14 mouse cellular contexts compared by ENCODE assay signal in the genomic region with DNA sequence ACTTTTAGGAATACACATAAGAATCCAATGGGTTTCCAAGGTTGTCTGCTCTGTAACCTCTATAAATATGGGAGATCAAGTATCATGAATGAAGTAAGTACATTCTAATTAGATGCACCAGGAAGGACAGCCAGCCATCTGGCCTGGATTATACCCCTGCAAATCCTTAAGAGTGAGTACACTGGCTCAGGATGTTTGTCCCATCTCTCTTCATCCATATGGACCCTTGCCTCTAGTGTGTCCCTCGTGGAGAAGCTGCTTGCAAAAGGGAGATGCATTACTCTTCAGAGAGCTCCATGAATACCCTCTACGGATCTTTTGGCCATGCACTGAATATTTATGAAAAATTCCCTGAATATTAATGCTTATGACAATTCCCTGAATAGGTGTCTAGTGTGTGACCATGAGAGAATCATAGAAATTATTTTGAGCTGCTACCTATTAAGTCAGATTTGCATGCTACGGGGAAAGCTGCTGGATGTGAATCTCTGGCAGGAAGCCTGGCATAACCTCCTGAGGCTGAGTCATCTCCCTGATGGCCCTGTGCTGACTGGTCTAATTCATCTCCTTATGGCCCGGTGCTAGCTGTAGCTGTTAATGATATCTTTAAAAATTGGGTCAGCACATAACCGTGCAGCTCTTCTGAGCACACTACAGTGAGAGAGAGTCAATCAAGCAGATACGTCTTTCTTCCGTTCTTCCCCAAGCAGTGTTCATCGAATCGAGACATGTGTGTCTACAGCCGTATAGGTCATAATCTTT.
DNase-seq lines count a peak whose midpoint lies in the region; ATAC-seq lines count a peak whose summit lies in the region.
"Had no signal": no experiment of that assay in that cellular context is flagged by ENCODE, and none has a peak within 500 bp of the region (broad histone marks: within the 10 kb centered on the region; RNA-seq: fewer than 3 reads in every experiment).

No protein-coding gene starts in this region.

- no peaks in the 10 kb centered on the region for H3K9me3 ChIP-seq in hindbrain, embryonic 14.5 days (ENCODE audit: control insufficient read depth, low read length)
- no peaks in the 10 kb centered on the region for H3K9me3 ChIP-seq in hindbrain, embryonic 10.5 days
- H3K9me3 ChIP-seq in embryonic facial prominence, embryonic 10.5 days = no peaks in the 10 kb centered on the region
- H3K9me3 ChIP-seq in midbrain, embryonic 15.5 days = no peaks in the 10 kb centered on the region
- no peaks in the 10 kb centered on the region for H3K9me3 ChIP-seq in limb, embryonic 10.5 days (replicated peaks)
- H3K9me3 ChIP-seq: forebrain, embryonic 12.5 days; heart, embryonic 12.5 days; intestine, embryonic 15.5 days; limb, embryonic 15.5 days had no signal

- 58% methylated on average over 10 of the region's 10 CpGs for WGBS in hindbrain, embryonic 14.5 days
- 86% methylated on average over 10 of the region's 10 CpGs for WGBS in hindbrain, embryonic 10.5 days
- 80% methylated on average over 10 of the region's 10 CpGs for WGBS in embryonic facial prominence, embryonic 10.5 days
- 61% methylated on average over 10 of the region's 10 CpGs for WGBS in midbrain, embryonic 15.5 days
- WGBS in limb, embryonic 10.5 days = 82% methylated on average over 10 of the region's 10 CpGs

- DNase-seq in hindbrain, embryonic 14.5 days (ENCODE audit: low spot score) = no peak
- no peak for DNase-seq in hindbrain, embryonic 10.5 days (ENCODE audit: low spot score)
- DNase-seq in adrenal gland, postnatal 36 days = peak; percentile 46 to 48
- DNase-seq in embryonic facial prominence, embryonic 10.5 days (ENCODE audit: low spot score) = peak; percentile 29
- no peak for DNase-seq in right cerebral cortex, postnatal 36 days (ENCODE audit: low spot score in 2 of 2)
- DNase-seq in limb, embryonic 10.5 days (ENCODE audit: low spot score) = no peak
- no peak for DNase-seq in frontal cortex, postnatal 10 days (ENCODE audit: low spot score in 2 of 2)

- ATAC-seq in hindbrain, embryonic 14.5 days (ENCODE audit: low FRiP score) = peak; percentile 51; the same call in 1 of the 2 replicates
- ATAC-seq in midbrain, embryonic 15.5 days (replicated peaks) = peak; percentile 76
- ATAC-seq: intestine, embryonic 15.5 days had no signal

- H3K4me1 ChIP-seq in hindbrain, embryonic 14.5 days (replicated peaks; ENCODE audit: control insufficient read depth, insufficient read depth, low read length) = 0 out of 2 replicates have a peak, but pooled peaks cover 4% of the 10 kb centered on the region
- H3K4me1 ChIP-seq in hindbrain, embryonic 10.5 days (replicated peaks) = no peaks in the 10 kb centered on the region
- H3K4me1 ChIP-seq in embryonic facial prominence, embryonic 10.5 days = peaks cover 16% of the 10 kb centered on the region
- 0 out of 2 replicates have a peak, but pooled peaks cover 3% of the 10 kb centered on the region for H3K4me1 ChIP-seq in midbrain, embryonic 15.5 days
- peaks cover 11% of the 10 kb centered on the region for H3K4me1 ChIP-seq in limb, embryonic 10.5 days
- H3K4me1 ChIP-seq: forebrain, embryonic 12.5 days; heart, embryonic 12.5 days; intestine, embryonic 15.5 days; limb, embryonic 15.5 days had no signal

- H3K36me3 ChIP-seq in hindbrain, embryonic 14.5 days (replicated peaks; ENCODE audit: control insufficient read depth, insufficient read depth) = no peaks in the 10 kb centered on the region
- no peaks in the 10 kb centered on the region for H3K36me3 ChIP-seq in hindbrain, embryonic 10.5 days
- no peaks in the 10 kb centered on the region for H3K36me3 ChIP-seq in embryonic facial prominence, embryonic 10.5 days (replicated peaks)
- no peaks in the 10 kb centered on the region for H3K36me3 ChIP-seq in midbrain, embryonic 15.5 days (replicated peaks)
- H3K36me3 ChIP-seq in limb, embryonic 10.5 days = no peaks in the 10 kb centered on the region
- H3K36me3 ChIP-seq: forebrain, embryonic 12.5 days; heart, embryonic 12.5 days; intestine, embryonic 15.5 days; limb, embryonic 15.5 days had no signal

- H3K9ac ChIP-seq in hindbrain, embryonic 14.5 days = no peak overlapping the region
- no peak overlapping the region for H3K9ac ChIP-seq in midbrain, embryonic 15.5 days
- H3K9ac ChIP-seq: forebrain, embryonic 12.5 days; heart, embryonic 12.5 days; intestine, embryonic 15.5 days; limb, embryonic 15.5 days had no signal

- peak overlapping the region; percentile 27; the same call in 1 of the 2 replicates for H3K27ac ChIP-seq in hindbrain, embryonic 14.5 days
- no peak overlapping the region for H3K27ac ChIP-seq in hindbrain, embryonic 10.5 days
- no peak overlapping the region for H3K27ac ChIP-seq in embryonic facial prominence, embryonic 10.5 days (replicated peaks)
- peak overlapping the region; percentile 42; the same call in 1 of the 2 replicates for H3K27ac ChIP-seq in midbrain, embryonic 15.5 days
- H3K27ac ChIP-seq in limb, embryonic 10.5 days = no peak overlapping the region
- H3K27ac ChIP-seq: forebrain, embryonic 12.5 days; intestine, embryonic 15.5 days; layer of hippocampus, adult 2 months; limb, embryonic 15.5 days; macrophage had no signal

- H3K27me3 ChIP-seq in hindbrain, embryonic 14.5 days (ENCODE audit: control insufficient read depth, insufficient read depth, low read length) = no peaks in the 10 kb centered on the region
- no peaks in the 10 kb centered on the region for H3K27me3 ChIP-seq in hindbrain, embryonic 10.5 days (ENCODE audit: insufficient read depth, poor library complexity, severe bottlenecking)
- H3K27me3 ChIP-seq in embryonic facial prominence, embryonic 10.5 days (replicated peaks; ENCODE audit: low read depth, poor library complexity, severe bottlenecking) = no peaks in the 10 kb centered on the region
- no peaks in the 10 kb centered on the region for H3K27me3 ChIP-seq in midbrain, embryonic 15.5 days (replicated peaks)
- H3K27me3 ChIP-seq in limb, embryonic 10.5 days (ENCODE audit: low read depth, poor library complexity, severe bottlenecking) = no peaks in the 10 kb centered on the region
- H3K27me3 ChIP-seq: forebrain, embryonic 12.5 days; heart, embryonic 12.5 days; intestine, embryonic 15.5 days; limb, embryonic 15.5 days had no signal

- no peak overlapping the region for H3K4me2 ChIP-seq in hindbrain, embryonic 14.5 days (replicated peaks)
- no peak overlapping the region for H3K4me2 ChIP-seq in midbrain, embryonic 15.5 days
- H3K4me2 ChIP-seq: forebrain, embryonic 12.5 days; heart, embryonic 12.5 days; intestine, embryonic 15.5 days; limb, embryonic 15.5 days had no signal

- no peak overlapping the region for H3K4me3 ChIP-seq in hindbrain, embryonic 14.5 days (replicated peaks; ENCODE audit: low read length)
- H3K4me3 ChIP-seq in hindbrain, embryonic 10.5 days = no peak overlapping the region
- no peak overlapping the region for H3K4me3 ChIP-seq in embryonic facial prominence, embryonic 10.5 days
- H3K4me3 ChIP-seq in midbrain, embryonic 15.5 days = no peak overlapping the region
- H3K4me3 ChIP-seq in limb, embryonic 10.5 days = no peak overlapping the region
- H3K4me3 ChIP-seq: forebrain, embryonic 12.5 days; heart, embryonic 12.5 days; intestine, embryonic 15.5 days; layer of hippocampus, adult 2 months; limb, embryonic 15.5 days had no signal

Comparison
In these comparisons a context has a peak if more than half of its experiments do, and no peak if none do; other contexts are left out.
1. H3K27ac ChIP-seq: peak in hindbrain, embryonic 14.5 days (single experiment) and midbrain, embryonic 15.5 days (single experiment); none in hindbrain, embryonic 10.5 days (single experiment), embryonic facial prominence, embryonic 10.5 days (single experiment) and limb, embryonic 10.5 days (single experiment).
2. DNase-seq: peak in adrenal gland, postnatal 36 days (2 of 2) and embryonic facial prominence, embryonic 10.5 days (single experiment); none in hindbrain, embryonic 14.5 days (single experiment), hindbrain, embryonic 10.5 days (single experiment), right cerebral cortex, postnatal 36 days (0 of 2), limb, embryonic 10.5 days (single experiment) and frontal cortex, postnatal 10 days (0 of 2).